Mouse (Mus musculus) liver, embryonic 15.5 days (tissue): ENCODE measurements around the gene Nppa. TPM values are rescaled to one million over a fixed set of nuclear protein-coding genes. Genes with fewer than 3 reads are reported as not detected.

ENCODE experiments used
- ATAC-seq: fragments of 200-750 bp; cut with Nextera tagmentation; 2 replicates; pipeline ENCODE4 v1.8.0; 2017; ENCODE audit warnings: moderate number of reproducible peaks, mild to moderate bottlenecking, moderate library complexity; ENCODE audit not compliant: insufficient read depth
- H3K27ac ChIP-seq: fragments of 300-500 bp; sonication (generic); replicated peaks from 2 replicates; pipeline ENCODE4 v1.5.1; 2015; ENCODE audit warnings: mild to moderate bottlenecking, inconsistent platforms
- H3K27me3 ChIP-seq: fragments of 300-500 bp; sonication (generic); 2 replicates; pipeline ENCODE4 v1.6.1; 2015; ENCODE audit warnings: mild to moderate bottlenecking, inconsistent platforms
- H3K36me3 ChIP-seq: fragments of 300-500 bp; sonication (generic); replicated peaks from 2 replicates; pipeline ENCODE4 v1.6.1; 2015; ENCODE audit warnings: moderate library complexity, mild to moderate bottlenecking, inconsistent platforms
- H3K4me1 ChIP-seq: fragments of 300-500 bp; sonication (generic); replicated peaks from 2 replicates; pipeline ENCODE4 v1.6.1; 2015; ENCODE audit warnings: inconsistent platforms
- H3K4me2 ChIP-seq: fragments of 300-500 bp; sonication (generic); 2 replicates; pipeline ENCODE4 v1.6.1; 2015; ENCODE audit warnings: moderate library complexity, mild to moderate bottlenecking, inconsistent platforms
- H3K4me3 ChIP-seq: fragments of 300-500 bp; sonication (generic); replicated peaks from 2 replicates; pipeline ENCODE4 v1.5.1; 2015; ENCODE audit warnings: mild to moderate bottlenecking, inconsistent platforms
- H3K9ac ChIP-seq: fragments of 300-500 bp; sonication (generic); 2 replicates; pipeline ENCODE4 v1.6.1; 2015; ENCODE audit warnings: moderate library complexity, mild to moderate bottlenecking, inconsistent platforms
- H3K9me3 ChIP-seq: fragments of 300-500 bp; sonication (generic); replicated peaks from 2 replicates; pipeline ENCODE4 v1.6.1; 2016; ENCODE audit warnings: inconsistent platforms
- WGBS: fragments of 180-500 bp; shearing (Covaris S2); methylation state at CpG from one replicate; pipeline ENCODE4 v1.1.7; 2015; ENCODE audit warnings: mixed read lengths; ENCODE audit not compliant: insufficient replicate concordance; 5-methylcytosine and 5-hydroxymethylcytosine counted together
- polyA plus RNA-seq: library from polyadenylated mRNA; unstranded; fragments of >200 nt; fragmentation: Nextera tagmentation; extraction: Ambion mirVana; gene quantifications from 2 replicates; pipeline ENCODE4 v1.2.1, GENCODE M21; 2015

The Nppa gene
- polyA plus RNA-seq, 1 experiment from 2014 or later = 1.3 TPM

DNA sequence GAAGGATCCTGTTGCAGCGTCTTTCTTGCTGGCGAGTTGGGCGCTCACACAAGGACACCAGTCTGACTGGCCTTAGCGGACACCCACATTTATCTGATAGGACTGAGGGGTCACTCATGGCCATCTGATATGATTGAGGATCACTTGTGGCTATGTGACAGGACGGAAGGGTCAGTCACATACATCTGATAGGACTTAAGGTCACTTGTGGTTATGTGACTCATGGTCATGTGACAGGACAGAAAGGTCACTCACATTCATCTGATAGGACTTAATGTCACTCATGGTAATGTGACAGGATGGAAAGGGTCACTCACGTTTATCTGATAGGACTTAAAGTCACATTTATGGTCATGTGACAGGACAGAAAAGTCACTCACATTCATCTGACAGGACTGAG lies 22.1 kb upstream of the Nppa start:
- WGBS = 72% methylated on average over 6 of the region's 6 CpGs

GRCm38 (mm10) chr4:147979441-147979860 lies 21.1 kb upstream of the Nppa start:
- Histone ChIP-seq H3K9me3 (no peaks in the 10 kb centered on the region), H3K27ac (no peak overlapping the region), H3K4me2 (no peak overlapping the region), H3K36me3 (no peaks in the 10 kb centered on the region), H3K9ac (no peak overlapping the region), H3K27me3 (no peaks in the 10 kb centered on the region), H3K4me1 (no peaks in the 10 kb centered on the region), H3K4me3 (no peak overlapping the region)
- 58% methylated on average over 7 of the region's 7 CpGs for WGBS
- no peak for ATAC-seq

More for the DNA sequence above, 22.1 kb upstream of the Nppa start:
- Histone ChIP-seq H3K36me3 (no peaks in the 10 kb centered on the region), H3K27me3 (no peaks in the 10 kb centered on the region), H3K9me3 (no peaks in the 10 kb centered on the region), H3K27ac (no peak overlapping the region), H3K4me2 (no peak overlapping the region), H3K9ac (no peak overlapping the region), H3K4me1 (no peaks in the 10 kb centered on the region), H3K4me3 (no peak overlapping the region)
- no peak for ATAC-seq

DNA sequence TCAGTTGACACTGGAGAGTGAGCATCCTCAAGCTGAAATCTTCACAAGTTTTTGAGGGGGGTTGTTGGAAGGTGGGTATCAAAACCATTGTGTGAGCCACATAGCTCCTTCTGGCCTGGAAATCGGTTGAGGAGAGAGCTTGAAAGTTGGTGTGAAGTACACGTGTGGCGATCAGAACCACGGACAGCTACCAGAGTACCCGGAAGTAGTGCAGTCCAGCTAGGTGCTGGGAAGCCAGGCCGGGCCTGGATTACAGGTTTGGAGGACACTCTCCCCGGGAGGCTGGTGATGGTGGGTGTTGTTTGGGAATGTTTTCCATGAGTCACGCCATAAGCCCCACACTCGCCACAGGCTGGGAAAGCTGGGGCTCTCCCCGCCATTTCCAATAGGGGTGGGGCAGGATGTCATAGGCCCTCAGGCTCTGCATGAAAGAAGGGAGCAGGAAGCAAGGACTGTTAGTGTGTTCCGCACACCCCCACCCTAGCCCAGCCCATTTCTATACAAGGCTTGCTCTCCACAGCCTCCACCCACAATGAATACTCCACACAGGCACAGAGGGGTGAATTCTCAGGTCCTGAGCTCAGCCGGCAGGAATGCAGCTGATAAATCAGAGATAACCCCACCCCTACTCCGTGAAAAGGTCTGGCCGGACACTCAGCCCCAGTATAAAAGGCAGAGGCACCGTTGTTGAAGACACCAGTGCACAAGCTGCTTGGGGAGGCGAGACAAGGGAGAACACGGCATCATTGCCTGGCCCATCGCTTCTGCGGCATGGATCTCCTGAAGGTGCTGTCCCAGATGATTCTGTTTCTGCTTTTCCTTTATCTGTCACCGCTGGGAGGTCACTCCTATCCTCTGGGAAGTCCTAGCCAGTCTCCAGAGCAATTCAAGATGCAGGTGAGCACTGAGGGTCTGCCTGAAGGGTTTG lies 15.1 kb upstream of the Nppa start, which contains the start of gene Nppb:
TSS of gene Nppb (plus strand) at position 584 of the 928 bp plus-strand sequence.
- Histone ChIP-seq H3K27me3 (no peaks in the 10 kb centered on the region; the same call in 1 of the 2 replicates), H3K4me1 (no peaks in the 10 kb centered on the region), H3K4me3 (no peak within 1 kb of the TSS), H3K27ac (no peak within 1 kb of the TSS), H3K4me2 (no peak within 1 kb of the TSS), H3K9ac (no peak within 1 kb of the TSS), H3K9me3 (no peaks in the 10 kb centered on the region), H3K36me3 (no peaks in the 10 kb centered on the region)
- 20% methylated on average over 20 of the region's 20 CpGs for whole genome bisulfite sequencing
- no peak for ATAC-seq

DNA sequence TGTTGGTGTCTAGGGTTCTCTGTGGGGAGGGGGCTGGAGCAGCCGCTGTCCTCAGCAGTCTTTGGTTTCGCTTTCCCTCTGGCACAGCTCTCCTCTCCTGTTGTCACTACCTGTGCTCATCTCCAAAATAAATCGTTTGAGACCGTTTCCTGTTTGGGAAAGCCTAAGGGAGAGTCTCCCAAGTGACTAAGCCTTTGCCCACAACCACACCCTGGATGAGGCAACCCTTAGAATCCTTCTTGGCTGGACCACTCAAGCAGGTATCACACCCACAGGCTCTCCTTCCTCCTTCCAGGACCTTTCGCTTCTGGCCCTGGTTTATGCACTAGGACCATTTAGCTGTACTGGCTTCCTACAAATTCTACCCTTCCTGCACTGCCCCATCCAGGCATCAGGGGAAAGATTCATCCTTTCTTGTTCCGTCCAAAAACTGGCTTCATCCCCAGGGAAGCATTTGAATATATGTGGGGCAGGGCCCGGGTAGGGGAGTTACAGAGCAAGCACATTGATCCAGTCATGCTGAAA lies 6.9 kb upstream of the Nppa start:
- H3K4me3 ChIP-seq = no peak overlapping the region
- no peak overlapping the region for H3K9ac ChIP-seq
- no peaks in the 10 kb centered on the region for H3K9me3 ChIP-seq
- WGBS = 39% methylated on average over 7 of the region's 7 CpGs
- H3K36me3 ChIP-seq = no peaks in the 10 kb centered on the region
- H3K4me2 ChIP-seq = no peak overlapping the region
- ATAC-seq = no peak
- H3K27ac ChIP-seq = no peak overlapping the region
- H3K27me3 ChIP-seq = no peaks in the 10 kb centered on the region
- no peaks in the 10 kb centered on the region for H3K4me1 ChIP-seq

DNA sequence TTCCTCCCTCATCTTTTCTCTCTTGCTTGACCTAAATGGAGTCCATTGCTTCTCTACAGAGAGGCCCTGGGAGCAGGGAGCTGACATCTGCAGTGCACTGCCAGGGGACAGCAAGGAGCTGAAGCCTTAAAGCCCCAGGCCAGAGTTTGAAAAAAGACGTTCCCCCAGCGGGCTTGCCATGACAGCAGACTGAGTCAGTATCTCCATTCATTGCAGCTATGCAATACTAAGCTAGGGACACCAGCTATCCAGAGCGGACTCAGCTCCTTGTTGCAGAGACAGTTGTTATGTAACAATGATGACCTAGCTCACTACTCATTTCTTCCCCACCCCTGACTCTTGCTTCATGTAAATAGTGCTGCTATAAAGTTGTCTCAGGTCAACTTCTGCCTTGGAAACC lies 5.2 kb upstream of the Nppa start:
- H3K9ac ChIP-seq = no peak overlapping the region
- WGBS = 61% methylated on average over 3 of the region's 3 CpGs
- no peak for ATAC-seq
- H3K4me1 ChIP-seq = no peaks in the 10 kb centered on the region
- H3K27me3 ChIP-seq = no peaks in the 10 kb centered on the region
- no peak overlapping the region for H3K4me2 ChIP-seq
- no peak overlapping the region for H3K27ac ChIP-seq
- no peaks in the 10 kb centered on the region for H3K36me3 ChIP-seq
- H3K4me3 ChIP-seq = no peak overlapping the region
- no peaks in the 10 kb centered on the region for H3K9me3 ChIP-seq

GRCm38 (mm10) chr4:148001013-148001789 lies 679 bp downstream of the Nppa start:
- Histone ChIP-seq H3K4me3 (no peak overlapping the region), H3K4me2 (no peak overlapping the region), H3K4me1 (no peaks in the 10 kb centered on the region), H3K27ac (no peak overlapping the region), H3K9ac (no peak overlapping the region), H3K36me3 (0 out of 2 replicates have a peak, but pooled peaks cover 5% of the 10 kb centered on the region), H3K9me3 (no peaks in the 10 kb centered on the region), H3K27me3 (no peaks in the 10 kb centered on the region)
- ATAC-seq = no peak; the same call in 1 of the 2 replicates
- 67% methylated on average over 17 of the region's 17 CpGs for WGBS

GRCm38 (mm10) chr4:148001866-148002265 lies 1.3 kb downstream of the Nppa start:
- Histone ChIP-seq H3K4me2 (no peak overlapping the region), H3K9ac (no peak overlapping the region), H3K4me1 (no peaks in the 10 kb centered on the region), H3K4me3 (no peak overlapping the region), H3K9me3 (no peaks in the 10 kb centered on the region), H3K27ac (no peak overlapping the region), H3K27me3 (no peaks in the 10 kb centered on the region), H3K36me3 (0 out of 2 replicates have a peak, but pooled peaks cover 10% of the 10 kb centered on the region)
- 34% methylated on average over 8 of the region's 8 CpGs for WGBS
- ATAC-seq = no peak

DNA sequence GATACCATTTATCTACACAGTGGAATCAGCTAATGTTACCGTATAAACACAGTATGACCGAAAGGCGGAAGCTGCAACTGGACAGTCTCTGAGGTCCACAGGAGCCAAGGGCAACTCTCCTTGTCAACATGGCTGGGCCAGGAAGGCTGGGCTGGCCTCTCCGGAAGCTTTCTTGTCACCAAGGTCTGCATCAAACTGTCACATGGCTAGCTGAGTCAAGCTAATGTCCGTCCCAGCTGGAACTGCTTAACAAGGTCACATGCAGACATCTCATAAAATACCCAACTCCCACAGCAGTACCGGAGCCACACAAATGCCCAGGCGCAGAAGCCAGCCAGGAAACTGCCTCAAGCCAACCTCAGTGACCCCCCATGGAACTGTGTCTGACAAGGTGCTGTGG lies 3.8 kb downstream of the Nppa start:
- no peaks in the 10 kb centered on the region for H3K27me3 ChIP-seq
- peaks cover 33% of the 10 kb centered on the region; the same call in 1 of the 2 replicates for H3K36me3 ChIP-seq
- no peak overlapping the region for H3K27ac ChIP-seq
- H3K9me3 ChIP-seq = no peaks in the 10 kb centered on the region
- no peaks in the 10 kb centered on the region for H3K4me1 ChIP-seq
- H3K4me3 ChIP-seq = no peak overlapping the region
- H3K4me2 ChIP-seq = no peak overlapping the region
- WGBS = 79% methylated on average over 7 of the region's 7 CpGs
- no peak for ATAC-seq
- H3K9ac ChIP-seq = no peak overlapping the region

DNA sequence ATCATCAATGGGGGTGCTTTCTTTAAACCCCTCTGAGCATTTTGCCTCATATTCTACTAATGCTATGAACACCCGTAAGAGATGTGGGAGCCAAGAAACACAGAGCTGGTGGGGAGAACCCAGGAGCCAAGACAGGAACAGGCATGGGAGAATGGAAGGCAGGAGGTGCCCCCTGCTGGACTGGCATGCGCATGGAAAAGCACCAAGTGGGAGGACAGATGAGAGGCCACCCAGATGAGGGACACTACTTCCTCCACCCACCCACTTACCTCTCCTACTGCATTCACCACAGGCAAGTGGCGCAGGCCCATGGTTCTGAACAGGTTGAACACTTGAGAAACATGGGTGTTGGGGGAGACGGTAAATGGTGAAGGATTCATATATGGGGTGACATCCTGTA lies 7.9 kb downstream of the Nppa start:
- 79% methylated on average over 4 of the region's 4 CpGs for WGBS
- Histone ChIP-seq H3K9me3 (no peaks in the 10 kb centered on the region), H3K36me3 (peaks cover 62% of the 10 kb centered on the region), H3K4me1 (no peaks in the 10 kb centered on the region), H3K9ac (no peak overlapping the region), H3K27ac (no peak overlapping the region), H3K4me3 (no peak overlapping the region), H3K4me2 (no peak overlapping the region), H3K27me3 (no peaks in the 10 kb centered on the region)
- ATAC-seq = no peak

- no peaks in the 10 kb centered on the region for H3K27me3 ChIP-seq
- peaks cover 74% of the 10 kb centered on the region for H3K36me3 ChIP-seq
- no peak overlapping the region for H3K4me3 ChIP-seq
- ATAC-seq = no peak
- no peak overlapping the region for H3K9ac ChIP-seq
- no peak overlapping the region for H3K4me2 ChIP-seq
- H3K9me3 ChIP-seq = no peaks in the 10 kb centered on the region
- no peak overlapping the region for H3K27ac ChIP-seq
- H3K4me1 ChIP-seq = no peaks in the 10 kb centered on the region
- WGBS = 59% methylated on average over 2 of the region's 2 CpGs
Observed at GRCm38 (mm10) chr4:148009641-148010040, 9.1 kb downstream of the Nppa start.

DNA sequence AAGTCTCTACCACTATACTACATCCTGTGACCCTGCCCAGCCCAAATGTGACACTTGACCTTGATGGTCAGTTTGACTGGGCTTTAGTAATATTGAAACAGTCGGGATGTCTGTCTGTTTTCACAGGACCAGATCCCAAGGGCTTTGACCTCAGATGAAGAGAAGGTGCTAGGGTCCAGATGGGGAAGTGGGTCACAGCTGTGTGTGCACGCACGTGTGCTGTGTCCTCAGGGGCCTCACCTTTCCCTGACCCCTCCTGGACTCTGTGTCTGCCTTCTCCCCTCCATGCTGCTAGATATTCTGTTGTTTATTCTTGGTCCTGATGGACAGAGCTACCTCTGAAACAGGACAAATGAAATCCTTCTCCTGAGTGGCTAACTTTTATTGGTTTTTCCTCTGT lies 10.8 kb downstream of the Nppa start:
- Histone ChIP-seq H3K27ac (no peak overlapping the region), H3K9ac (no peak overlapping the region), H3K27me3 (no peaks in the 10 kb centered on the region), H3K36me3 (peaks cover 80% of the 10 kb centered on the region), H3K4me3 (no peak overlapping the region), H3K4me1 (no peaks in the 10 kb centered on the region), H3K4me2 (no peak overlapping the region), H3K9me3 (no peaks in the 10 kb centered on the region)
- WGBS = 73% methylated on average over 3 of the region's 3 CpGs
- ATAC-seq = no peak
